Mouse (Mus musculus) forebrain, embryonic 16.5 days (tissue): ENCODE measurements around the gene Adcyap1r1. TPM values are rescaled to one million over a fixed set of nuclear protein-coding genes. Genes with fewer than 3 reads are reported as not detected.
A peak's percentile ranks its signal among the peaks of the same experiment; 100 is the strongest.

Experiments used
- ATAC-seq: fragments of 200-750 bp; cut with Nextera tagmentation; 2 replicates; pipeline ENCODE4 v1.8.0; 2017; ENCODE audit warnings: mild to moderate bottlenecking, moderate library complexity
- H3K27ac ChIP-seq: fragments of 300-500 bp; sonication (generic); 2 replicates; pipeline ENCODE4 v1.5.1; 2014; ENCODE audit warnings: low read length, control low read depth
- H3K27me3 ChIP-seq: fragments of 300-500 bp; sonication (generic); replicated peaks from 2 replicates; pipeline ENCODE4 v1.6.1; 2014; ENCODE audit warnings: low read length; ENCODE audit not compliant: control insufficient read depth, insufficient read depth
- H3K36me3 ChIP-seq: fragments of 300-500 bp; sonication (generic); 2 replicates; pipeline ENCODE4 v1.6.1; 2014; ENCODE audit not compliant: control insufficient read depth, insufficient read depth
- H3K4me1 ChIP-seq: fragments of 300-500 bp; sonication (generic); replicated peaks from 2 replicates; pipeline ENCODE4 v1.6.1; 2014; ENCODE audit warnings: low read length; ENCODE audit not compliant: control insufficient read depth, insufficient read depth
- H3K4me2 ChIP-seq: fragments of 300-500 bp; sonication (generic); 2 replicates; pipeline ENCODE4 v1.6.1; 2014; ENCODE audit warnings: mild to moderate bottlenecking, low read length, control low read depth
- H3K4me3 ChIP-seq: fragments of 300-500 bp; sonication (generic); replicated peaks from 2 replicates; pipeline ENCODE4 v1.5.1; 2014; ENCODE audit warnings: mild to moderate bottlenecking, low read length, control low read depth
- H3K9ac ChIP-seq: fragments of 300-500 bp; sonication (generic); replicated peaks from 2 replicates; pipeline ENCODE4 v1.6.1; 2014; ENCODE audit warnings: low read depth, low read length, control low read depth
- H3K9me3 ChIP-seq: fragments of 300-500 bp; sonication (generic); 2 replicates; pipeline ENCODE4 v1.6.1; 2016; ENCODE audit warnings: low read length; ENCODE audit not compliant: control insufficient read depth
- WGBS: fragments of 180-500 bp; shearing (Covaris S2); extraction: QIAGEN DNeasy Blood & Tissue Kit; methylation state at CpG from one replicate; pipeline ENCODE4 v1.1.7; 2014; 5-methylcytosine and 5-hydroxymethylcytosine counted together
- polyA plus RNA-seq: library from polyadenylated mRNA; unstranded; fragments of >200 nt; fragmentation: Nextera tagmentation; extraction: Ambion mirVana; gene quantifications from 2 replicates; pipeline ENCODE4 v1.2.1, GENCODE M21; 2015

Adcyap1r1 gene
- polyA plus RNA-seq, 1 experiment from 2014 or later: 37.9 TPM

DNA sequence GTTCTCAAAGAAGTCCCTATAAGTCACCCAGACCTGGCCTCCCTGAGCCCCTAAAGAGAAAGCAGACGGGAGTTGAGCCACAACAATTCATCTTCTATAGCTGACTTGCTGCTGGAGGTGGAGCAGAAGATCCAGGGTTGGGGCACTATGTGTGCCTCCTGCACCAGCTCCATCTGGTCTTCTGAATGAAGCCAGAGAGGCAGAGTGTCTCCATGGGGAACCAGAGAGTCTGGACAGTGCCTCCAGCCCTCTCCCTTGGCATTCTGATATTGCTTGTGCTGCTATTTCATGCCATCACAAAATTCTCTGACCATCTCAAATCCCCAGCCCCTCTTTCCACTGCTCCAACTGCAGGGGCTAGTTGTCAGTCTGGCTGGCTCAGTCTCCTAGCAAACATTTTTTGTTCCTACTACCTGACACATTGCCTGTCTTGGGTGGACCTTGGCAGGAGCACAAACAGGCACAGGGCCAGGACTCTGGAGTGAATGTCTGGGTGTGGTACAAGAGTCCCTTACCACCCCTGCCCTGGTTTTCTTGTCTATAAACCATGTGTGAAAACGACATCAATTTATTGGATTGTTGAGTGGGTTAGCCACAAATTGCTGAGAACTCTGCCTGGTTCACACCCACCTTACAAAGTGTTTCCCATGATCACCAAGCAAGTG, 32.9 kb upstream of the Adcyap1r1 start:
- Histone ChIP-seq H3K36me3 (no peaks in the 10 kb centered on the region), H3K9me3 (no peaks in the 10 kb centered on the region), H3K4me3 (no peak overlapping the region), H3K27me3 (no peaks in the 10 kb centered on the region), H3K9ac (no peak overlapping the region), H3K27ac (no peak overlapping the region), H3K4me2 (no peak overlapping the region), H3K4me1 (peaks cover 17% of the 10 kb centered on the region)
- WGBS: 54% methylated on average over 2 of the region's 2 CpGs
- ATAC-seq: no peak

DNA sequence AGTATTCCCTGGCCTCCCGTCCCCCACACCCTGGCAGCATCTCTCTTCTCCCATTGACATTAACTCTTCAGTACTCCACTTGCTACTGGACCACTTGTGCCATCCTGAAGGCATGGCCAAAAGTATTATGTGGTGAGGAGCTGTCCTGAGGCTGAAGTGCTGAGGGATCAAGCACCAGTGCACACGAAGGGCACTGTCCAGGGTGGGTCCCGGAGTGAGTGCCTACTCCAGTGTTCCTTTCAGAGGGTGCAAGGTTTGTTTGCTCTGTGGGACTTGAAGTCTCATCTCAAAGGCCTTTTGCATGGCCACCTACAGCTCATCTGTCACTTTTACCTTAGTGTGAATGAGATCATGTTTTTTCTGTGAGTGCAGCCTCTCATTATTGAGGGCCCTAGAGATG, 31.4 kb upstream of the Adcyap1r1 start:
- Histone ChIP-seq H3K4me2 (no peak overlapping the region), H3K9me3 (no peaks in the 10 kb centered on the region), H3K36me3 (no peaks in the 10 kb centered on the region), H3K4me3 (no peak overlapping the region), H3K27me3 (no peaks in the 10 kb centered on the region), H3K27ac (peak overlapping the region; percentile 72), H3K9ac (no peak overlapping the region), H3K4me1 (peaks cover 17% of the 10 kb centered on the region)
- ATAC-seq: peak; percentile 13
- WGBS: 78% methylated on average over 3 of the region's 3 CpGs

DNA sequence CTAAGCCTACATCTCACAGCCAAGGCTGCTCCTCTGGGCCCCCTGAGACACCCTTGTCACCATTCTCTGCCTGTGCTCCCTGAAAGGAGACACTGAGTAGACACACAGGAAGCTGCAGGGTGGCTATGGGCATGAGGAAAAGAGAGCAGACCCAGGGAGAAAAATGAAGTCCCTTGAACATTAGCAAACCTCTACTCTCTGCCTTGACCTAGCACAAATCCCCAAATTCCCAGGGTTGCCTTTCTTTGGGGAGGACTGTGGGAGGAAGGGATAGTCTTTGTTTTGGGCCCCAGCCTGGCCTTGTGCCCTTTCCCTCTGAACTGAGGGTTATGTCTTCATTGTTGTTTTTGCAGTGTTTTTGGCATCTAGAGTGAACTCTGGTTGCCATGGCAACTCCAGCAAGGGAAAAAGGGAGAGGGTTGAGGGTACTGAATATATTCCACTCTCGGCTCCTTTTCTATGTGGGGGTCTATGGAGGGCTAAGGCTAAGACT, 30.9 kb upstream of the Adcyap1r1 start:
- Histone ChIP-seq H3K9me3 (no peaks in the 10 kb centered on the region), H3K4me3 (no peak overlapping the region), H3K4me1 (peaks cover 17% of the 10 kb centered on the region), H3K36me3 (no peaks in the 10 kb centered on the region), H3K27ac (peak overlapping the region; percentile 72), H3K27me3 (no peaks in the 10 kb centered on the region), H3K4me2 (no peak overlapping the region), H3K9ac (no peak overlapping the region)
- WGBS: 0% methylated on average over 1 of the region's 1 CpGs
- peak; percentile 80 for ATAC-seq

GRCm38 (mm10) chr6:55432121-55432520, 19.7 kb upstream of the Adcyap1r1 start:
- H3K9me3 ChIP-seq: no peaks in the 10 kb centered on the region
- no peaks in the 10 kb centered on the region for H3K27me3 ChIP-seq
- ATAC-seq: no peak
- H3K4me1 ChIP-seq: peaks cover 26% of the 10 kb centered on the region
- H3K9ac ChIP-seq: no peak overlapping the region
- H3K36me3 ChIP-seq: no peaks in the 10 kb centered on the region
- H3K27ac ChIP-seq: no peak overlapping the region
- H3K4me3 ChIP-seq: no peak overlapping the region
- no peak overlapping the region for H3K4me2 ChIP-seq

DNA sequence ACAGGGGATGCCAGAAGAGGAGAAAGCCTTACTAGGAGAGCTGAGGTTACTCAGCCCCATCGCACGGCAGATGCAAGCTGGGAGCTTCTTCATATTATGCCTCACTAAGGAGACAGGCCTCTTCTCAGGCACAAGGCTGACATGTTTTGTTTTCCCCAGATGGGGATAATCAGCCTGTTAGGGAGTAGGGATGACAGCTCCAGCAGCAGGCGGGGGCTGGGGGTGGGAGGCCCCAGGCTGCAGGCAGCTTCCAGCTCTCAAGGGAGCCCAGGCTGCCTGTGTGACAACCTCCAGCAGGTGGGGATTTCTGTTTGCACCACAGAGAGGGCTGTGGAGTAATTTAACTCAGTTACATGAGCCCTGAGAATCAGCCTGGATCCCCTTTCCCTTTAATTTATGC, 17.4 kb upstream of the Adcyap1r1 start:
- no peak overlapping the region for H3K4me2 ChIP-seq
- no peak overlapping the region; the same call in 1 of the 2 replicates for H3K9ac ChIP-seq
- H3K4me1 ChIP-seq: peaks cover 26% of the 10 kb centered on the region
- 11% methylated on average over 3 of the region's 3 CpGs for WGBS
- no peaks in the 10 kb centered on the region for H3K9me3 ChIP-seq
- no peak overlapping the region for H3K4me3 ChIP-seq
- H3K36me3 ChIP-seq: no peaks in the 10 kb centered on the region
- peak; percentile 91 for ATAC-seq
- H3K27ac ChIP-seq: peak overlapping the region; percentile 81
- H3K27me3 ChIP-seq: no peaks in the 10 kb centered on the region

GRCm38 (mm10) chr6:55435266-55436159, 16.3 kb upstream of the Adcyap1r1 start:
- H3K36me3 ChIP-seq: no peaks in the 10 kb centered on the region
- WGBS: 26% methylated on average over 8 of the region's 8 CpGs
- peak overlapping the region; percentile 70 for H3K27ac ChIP-seq
- no peak overlapping the region for H3K4me2 ChIP-seq
- H3K9ac ChIP-seq: no peak overlapping the region
- H3K4me1 ChIP-seq: peaks cover 26% of the 10 kb centered on the region
- no peaks in the 10 kb centered on the region for H3K27me3 ChIP-seq
- no peak overlapping the region for H3K4me3 ChIP-seq
- ATAC-seq: peak; percentile 88
- H3K9me3 ChIP-seq: no peaks in the 10 kb centered on the region

DNA sequence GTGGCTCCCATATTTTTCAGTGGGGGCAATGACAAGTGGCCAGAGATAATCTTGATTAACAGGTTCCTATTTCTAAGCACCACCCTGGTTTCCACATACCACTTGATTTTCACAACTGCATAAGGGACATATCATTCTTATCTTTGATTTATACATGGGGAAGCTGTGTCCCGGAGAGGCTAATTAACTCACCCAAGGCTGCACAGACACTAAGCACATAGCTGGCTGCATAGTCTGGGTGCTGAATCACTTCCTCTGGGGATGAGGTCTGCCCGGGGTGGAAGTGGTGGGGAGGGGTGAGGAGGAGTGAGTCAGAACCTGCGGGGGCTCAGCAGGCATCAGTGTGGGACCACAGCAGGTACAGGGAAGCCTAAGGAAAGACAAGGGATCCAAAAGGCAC, 13.9 kb upstream of the Adcyap1r1 start:
- WGBS: 64% methylated on average over 3 of the region's 3 CpGs
- H3K4me3 ChIP-seq: no peak overlapping the region
- H3K27me3 ChIP-seq: no peaks in the 10 kb centered on the region
- no peaks in the 10 kb centered on the region for H3K9me3 ChIP-seq
- no peak overlapping the region for H3K4me2 ChIP-seq
- no peak overlapping the region for H3K27ac ChIP-seq
- peaks cover 26% of the 10 kb centered on the region for H3K4me1 ChIP-seq
- H3K36me3 ChIP-seq: no peaks in the 10 kb centered on the region
- no peak overlapping the region for H3K9ac ChIP-seq
- no peak for ATAC-seq

GRCm38 (mm10) chr6:55438837-55439236, 12.9 kb upstream of the Adcyap1r1 start:
- ATAC-seq: no peak
- H3K27ac ChIP-seq: no peak overlapping the region
- peaks cover 26% of the 10 kb centered on the region for H3K4me1 ChIP-seq
- 71% methylated on average over 2 of the region's 2 CpGs for WGBS
- no peak overlapping the region for H3K9ac ChIP-seq
- H3K4me2 ChIP-seq: no peak overlapping the region
- H3K4me3 ChIP-seq: no peak overlapping the region
- no peaks in the 10 kb centered on the region for H3K36me3 ChIP-seq
- no peaks in the 10 kb centered on the region for H3K9me3 ChIP-seq
- no peaks in the 10 kb centered on the region for H3K27me3 ChIP-seq

GRCm38 (mm10) chr6:55443927-55444688, 7.7 kb upstream of the Adcyap1r1 start:
- no peaks in the 10 kb centered on the region for H3K27me3 ChIP-seq
- no peaks in the 10 kb centered on the region for H3K36me3 ChIP-seq
- 4% methylated on average over 2 of the region's 2 CpGs for WGBS
- no peak overlapping the region for H3K4me3 ChIP-seq
- H3K4me2 ChIP-seq: no peak overlapping the region
- ATAC-seq: peak; percentile 93
- no peaks in the 10 kb centered on the region for H3K9me3 ChIP-seq
- no peak overlapping the region for H3K9ac ChIP-seq
- H3K4me1 ChIP-seq: peaks cover 17% of the 10 kb centered on the region
- peak overlapping the region; percentile 46 for H3K27ac ChIP-seq
